Mouse (Mus musculus) G1E (cell line): Measurements from ENCODE around the gene 4430402I18Rik.

Source experiments
- CTCF ChIP-seq: IDR thresholded peaks from 2 replicates; pipeline ENCODE4 v1.5.1; 2012; ENCODE audit warnings: low read depth, low read length, inconsistent platforms, mixed read lengths
- GATA1 ChIP-seq: IDR thresholded peaks from 2 replicates; pipeline ENCODE4 v1.6.1; 2012; ENCODE audit warnings: borderline replicate concordance, low read length, inconsistent platforms, mixed read lengths

DNA sequence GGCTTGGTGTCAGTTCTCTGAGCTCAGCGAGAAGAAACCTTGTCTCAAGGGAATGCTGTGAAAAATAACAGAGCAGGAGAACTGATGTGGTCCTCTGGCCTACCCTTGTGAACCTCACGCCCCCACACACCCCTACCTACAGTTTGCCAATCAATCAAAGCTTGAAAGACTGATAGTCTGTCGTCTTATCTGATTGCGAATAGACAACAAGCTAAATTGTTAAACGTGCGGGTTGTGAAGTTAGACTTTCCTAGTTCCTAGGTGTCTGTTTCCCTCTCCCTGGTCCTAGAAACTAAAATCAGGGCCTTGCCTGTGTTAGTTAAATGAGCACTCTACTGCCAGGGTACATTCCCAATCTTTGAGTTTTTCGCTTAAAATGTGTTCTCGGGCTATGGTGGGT is 21.9 kb upstream of the 4430402I18Rik start:
- TF ChIP-seq CTCF, result no peak
- TF ChIP-seq GATA1, result no peak
